In genomic region chr11:104608249-104608920, GRCm38 (mm10) we compare ENCODE assay signal across 8 mouse cellular contexts. TPM values are rescaled to one million over a fixed set of nuclear protein-coding genes. Genes with fewer than 3 reads are reported as not detected.
A peak's percentile ranks its signal among the peaks of the same experiment; 100 is the strongest.
DNase-seq lines count a peak whose midpoint lies in the region; ATAC-seq and TF ChIP-seq lines count a peak whose summit lies in the region.

No protein-coding gene starts in this region.

- H3K4me3 ChIP-seq in heart, embryonic 11.5 days (ENCODE audit: low read depth, low read length): peak overlapping the region; percentile 61
- H3K4me3 ChIP-seq in ES-Bruce4 (ENCODE audit: low read depth, low read length): peak overlapping the region; percentile 77

- WGBS in heart, embryonic 11.5 days (ENCODE audit: insufficient replicate concordance): 4% methylated on average over 20 of the region's 23 CpGs

- no peaks in the 10 kb centered on the region for H3K9me3 ChIP-seq in heart, embryonic 11.5 days (replicated peaks; ENCODE audit: control insufficient read depth, low read length)
- no peaks in the 10 kb centered on the region for H3K9me3 ChIP-seq in ES-Bruce4 (replicated peaks; ENCODE audit: control insufficient read depth, insufficient read depth, low read length, poor library complexity, severe bottlenecking)

- no peak for TF ChIP-seq EP300 in ES-Bruce4 (IDR thresholded peaks at IDR 0.05; ENCODE audit: insufficient read depth, low read depth, low read length)

- no peaks in the 10 kb centered on the region for H3K36me3 ChIP-seq in heart, embryonic 11.5 days (ENCODE audit: control insufficient read depth, insufficient read depth, low read length)
- no peaks in the 10 kb centered on the region for H3K36me3 ChIP-seq in ES-Bruce4 (ENCODE audit: control insufficient read depth, insufficient read depth, low read length, poor library complexity, severe bottlenecking)

- TF ChIP-seq CTCF in ES-Bruce4 (IDR thresholded peaks at IDR 0.05; ENCODE audit: low read depth, low read length): no peak

- peak overlapping the region; percentile 71 for H3K9ac ChIP-seq in heart, embryonic 11.5 days (ENCODE audit: low read depth, low read length)
- H3K9ac ChIP-seq in ES-Bruce4 (ENCODE audit: low read depth, poor library complexity, severe bottlenecking): peak overlapping the region; percentile 24

- H3K4me1 ChIP-seq in heart, embryonic 11.5 days (ENCODE audit: control insufficient read depth, insufficient read depth, low read length): peaks cover 7% of the 10 kb centered on the region; the same call in 1 of the 2 replicates
- H3K4me1 ChIP-seq in ES-Bruce4 (ENCODE audit: control insufficient read depth, insufficient read depth, low read length): no peaks in the 10 kb centered on the region

- no peak for TF ChIP-seq POLR2A in ES-Bruce4 (IDR thresholded peaks at IDR 0.05; ENCODE audit: insufficient read depth, low read length)

- H3K4me2 ChIP-seq in heart, embryonic 11.5 days: peak overlapping the region; percentile 89

- no peak overlapping the region for H3K27ac ChIP-seq in heart, embryonic 11.5 days (ENCODE audit: low read depth, low read length)
- no peak overlapping the region for H3K27ac ChIP-seq in ES-Bruce4 (ENCODE audit: insufficient read depth, low read length)

- DNase-seq in heart, postnatal 14 days: no peak
- DNase-seq in gastrocnemius, adult 8-10 months (ENCODE audit: low spot score in 2 of 2): no peak
- no peak for DNase-seq in left cerebral cortex, postnatal 10 days (ENCODE audit: extremely low spot score in 1 of 2, low spot score in 2 of 2)
- no peak for DNase-seq in gastrocnemius, adult 18-20 months (ENCODE audit: low spot score)

- intact Hi-C loops in heart, postnatal 14 days (cut with DNase I): no loop called here
- intact Hi-C loops in left cerebral cortex, postnatal 10 days (cut with DNase I): no loop called here

- peaks cover 5% of the 10 kb centered on the region; the same call in 1 of the 2 replicates for H3K27me3 ChIP-seq in heart, embryonic 11.5 days (ENCODE audit: control insufficient read depth, insufficient read depth, low read length)
- H3K27me3 ChIP-seq in ES-Bruce4 (ENCODE audit: control insufficient read depth, insufficient read depth, low read length, poor library complexity, severe bottlenecking): peaks cover 3% of the 10 kb centered on the region; the same call in 1 of the 2 replicates

- peak; percentile 58; the same call in 1 of the 2 replicates for ATAC-seq in heart, embryonic 11.5 days (replicated peaks; ENCODE audit: insufficient number of reproducible peaks, low FRiP score, low TSS enrichment)
- ATAC-seq in granulocyte monocyte progenitor cell, adult 5-6 weeks (replicated peaks; ENCODE audit: poor library complexity, severe bottlenecking): 0 out of 2 replicates have a peak, but pooled peaks have one; percentile 1
- peak; percentile 4; the same call in 1 of the 2 replicates for ATAC-seq in megakaryocyte, adult 5-6 weeks (ENCODE audit: poor library complexity, severe bottlenecking)

RNA-seq across cellular contexts. Expression of gene Itgb3, which starts 0.6 kb away (rescaled TPM):
- polyA plus RNA-seq in heart, embryonic 11.5 days (2014; fragmentation: Nextera tagmentation; extraction: Ambion mirVana): 3.9 and 4.6 TPM in 2 replicates
- total RNA-seq in heart, postnatal 14 days (2021): 1 to 10 TPM; 4.8 to 4.9 TPM
- 5.1 and 5.8 TPM in 2 replicates for polyA plus RNA-seq in ES-Bruce4 (2011; ENCODE audit: insufficient read depth, insufficient read length, low read depth, missing spikeins)
- total RNA-seq in granulocyte monocyte progenitor cell, adult 5-6 weeks (2014; fragmentation: Nextera tagmentation): 1.9 and 3.9 TPM in 2 replicates
- 5.5 and 7.2 TPM in 2 replicates for total RNA-seq in granulocyte monocyte progenitor cell, adult 5-6 weeks (2017)
- total RNA-seq in megakaryocyte, adult 5-6 weeks (2015): 7.1 and 8.6 TPM in 2 replicates
- 20.6 and 23.8 TPM in 2 replicates for total RNA-seq in megakaryocyte, adult 5-6 weeks (2017)
- total RNA-seq in gastrocnemius, adult 8-10 months (2022): under 1 TPM; 0.36 to 0.70 (median 0.54) TPM
- total RNA-seq in left cerebral cortex, postnatal 10 days (2021): 1 to 10 TPM; 5.5 to 6.7 TPM
- 1 to 10 TPM in 1 of 2 experiments, under 1 TPM in 1; 0.71 to 1.3 TPM for total RNA-seq in gastrocnemius, adult 18-20 months (2021)

RNA-seq across cellular contexts. Expression of gene Myl4, which starts 57.9 kb away (rescaled TPM):
- polyA plus RNA-seq in heart, embryonic 11.5 days (2014; fragmentation: Nextera tagmentation; extraction: Ambion mirVana): 3,018 and 3,194 TPM in 2 replicates
- 100 to 1,000 TPM; 280 to 698 TPM for total RNA-seq in heart, postnatal 14 days (2021)
- polyA plus RNA-seq in ES-Bruce4 (2011; ENCODE audit: insufficient read depth, insufficient read length, low read depth, missing spikeins): 3.8 and 4.3 TPM in 2 replicates
- total RNA-seq in granulocyte monocyte progenitor cell, adult 5-6 weeks (2014; fragmentation: Nextera tagmentation): 2.2 and 5.2 TPM in 2 replicates
- total RNA-seq in granulocyte monocyte progenitor cell, adult 5-6 weeks (2017): 1.2 and 1.6 TPM in 2 replicates
- total RNA-seq in megakaryocyte, adult 5-6 weeks (2015): 0.11 TPM in 1 of 2 replicates, not detected in the other
- 0.08 TPM in 1 of 2 replicates, not detected in the other for total RNA-seq in megakaryocyte, adult 5-6 weeks (2017)
- total RNA-seq in gastrocnemius, adult 8-10 months (2022): 1 to 10 TPM; 7.5 to 9.2 (median 8.3) TPM
- 10 to 100 TPM in 1 of 2 experiments, 1 to 10 TPM in 1; 8.7 to 10.9 TPM for total RNA-seq in left cerebral cortex, postnatal 10 days (2021)
- 1 to 10 TPM; 5.6 to 9.7 TPM for total RNA-seq in gastrocnemius, adult 18-20 months (2021)

RNA-seq across cellular contexts. Expression of gene Cdc27, which starts 58.0 kb away (rescaled TPM):
- 34.4 and 44.6 TPM in 2 replicates for polyA plus RNA-seq in heart, embryonic 11.5 days (2014; fragmentation: Nextera tagmentation; extraction: Ambion mirVana)
- total RNA-seq in heart, postnatal 14 days (2021): 10 to 100 TPM; 23.2 to 26.5 TPM
- polyA plus RNA-seq in ES-Bruce4 (2011; ENCODE audit: insufficient read depth, insufficient read length, low read depth, missing spikeins): 92.9 and 95.2 TPM in 2 replicates
- total RNA-seq in granulocyte monocyte progenitor cell, adult 5-6 weeks (2014; fragmentation: Nextera tagmentation): 41.5 and 47.6 TPM in 2 replicates
- total RNA-seq in granulocyte monocyte progenitor cell, adult 5-6 weeks (2017): 44.2 and 60.1 TPM in 2 replicates
- total RNA-seq in megakaryocyte, adult 5-6 weeks (2015): 49.4 and 51.3 TPM in 2 replicates
- 45.1 and 52.1 TPM in 2 replicates for total RNA-seq in megakaryocyte, adult 5-6 weeks (2017)
- 10 to 100 TPM; 27.6 to 31.0 (median 29.0) TPM for total RNA-seq in gastrocnemius, adult 8-10 months (2022)
- 10 to 100 TPM; 63.9 to 73.9 TPM for total RNA-seq in left cerebral cortex, postnatal 10 days (2021)
- 10 to 100 TPM; 28.3 to 28.7 TPM for total RNA-seq in gastrocnemius, adult 18-20 months (2021)

Comparison
In these comparisons a context has a peak if more than half of its experiments do, and no peak if none do; other contexts are left out.
1. ATAC-seq: peak in every context shown above with its lines; median percentile 58 in heart, embryonic 11.5 days; 4 in megakaryocyte, adult 5-6 weeks; 1 in granulocyte monocyte progenitor cell, adult 5-6 weeks.
2. RNA of gene Myl4, which starts 57.9 kb away (total RNA-seq): 280 to 698 TPM in heart, postnatal 14 days; 8.7 to 10.9 TPM in left cerebral cortex, postnatal 10 days, 5.6 to 9.7 TPM in gastrocnemius, adult 18-20 months, 7.5 to 9.2 TPM in gastrocnemius, adult 8-10 months, 1.2 to 5.2 TPM in granulocyte monocyte progenitor cell, adult 5-6 weeks and 0.08 to 0.11 TPM in megakaryocyte, adult 5-6 weeks; every median in the first group is over 10 times any median in the second.